Mouse (Mus musculus) ovary, postnatal 10 days (tissue): ENCODE results near the gene Ldb2.

Experiments used
- DNase-seq: peaks from one replicate; pipeline ENCODE4 v3.0.0; 2022; ENCODE audit warnings: low spot score

The Ldb2 gene

DNA sequence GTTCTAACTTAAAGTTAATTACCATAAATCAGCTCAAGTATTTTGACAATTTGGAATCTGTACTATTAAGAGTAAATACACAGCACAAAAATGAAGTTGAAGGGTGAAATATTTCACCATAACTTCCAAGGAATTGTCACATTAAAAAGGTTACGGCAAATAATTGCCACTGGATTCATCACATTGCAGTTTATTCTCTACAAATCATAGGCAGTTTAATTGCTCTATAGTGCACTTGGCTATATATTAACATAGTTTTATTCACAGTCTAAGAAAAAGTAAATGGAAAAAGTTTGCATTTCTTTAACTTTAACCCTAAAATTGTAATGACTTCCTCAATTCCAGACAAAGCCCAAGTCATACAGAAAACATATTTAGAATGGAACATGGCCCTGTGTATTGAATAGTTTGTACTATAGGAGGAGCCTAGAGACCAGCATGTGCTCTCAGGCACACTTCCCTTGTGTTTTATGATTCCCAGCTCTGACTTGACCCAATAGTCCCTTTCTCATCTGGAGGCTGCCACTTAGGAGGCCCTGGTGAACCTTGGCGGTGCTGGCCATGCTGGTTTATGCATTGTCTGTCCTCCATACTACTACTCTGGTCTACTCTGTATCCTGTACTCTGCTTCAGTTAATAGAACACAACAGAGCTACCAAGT, 255.9 kb downstream of the Ldb2 start:
- DNase-seq, result no peak

DNA sequence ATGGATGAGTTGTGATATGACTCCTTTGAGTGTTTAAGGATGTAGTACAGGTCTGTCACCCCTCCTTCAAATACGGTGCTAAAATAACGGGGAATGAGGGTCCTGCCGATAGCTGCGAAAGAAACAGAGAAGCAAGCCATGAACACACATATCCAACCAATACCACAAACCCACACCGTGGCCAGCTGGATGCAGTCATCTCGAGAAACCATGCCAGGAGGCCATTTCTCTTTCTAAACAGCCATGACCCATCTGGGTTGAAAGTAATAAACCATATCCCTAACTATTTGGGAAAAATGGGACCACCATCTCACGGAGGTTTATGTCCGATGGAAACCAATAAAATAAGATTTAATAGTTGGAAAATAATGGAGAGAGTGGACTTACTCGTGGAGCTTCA, 257.7 kb downstream of the Ldb2 start:
- no peak for DNase-seq

- no peak for DNase-seq
Measured at GRCm38 (mm10) chr5:44538687-44539086, 260.8 kb downstream of the Ldb2 start.

- DNase-seq, result no peak
Measured at GRCm38 (mm10) chr5:44538000-44538395, 261.5 kb downstream of the Ldb2 start.

DNA sequence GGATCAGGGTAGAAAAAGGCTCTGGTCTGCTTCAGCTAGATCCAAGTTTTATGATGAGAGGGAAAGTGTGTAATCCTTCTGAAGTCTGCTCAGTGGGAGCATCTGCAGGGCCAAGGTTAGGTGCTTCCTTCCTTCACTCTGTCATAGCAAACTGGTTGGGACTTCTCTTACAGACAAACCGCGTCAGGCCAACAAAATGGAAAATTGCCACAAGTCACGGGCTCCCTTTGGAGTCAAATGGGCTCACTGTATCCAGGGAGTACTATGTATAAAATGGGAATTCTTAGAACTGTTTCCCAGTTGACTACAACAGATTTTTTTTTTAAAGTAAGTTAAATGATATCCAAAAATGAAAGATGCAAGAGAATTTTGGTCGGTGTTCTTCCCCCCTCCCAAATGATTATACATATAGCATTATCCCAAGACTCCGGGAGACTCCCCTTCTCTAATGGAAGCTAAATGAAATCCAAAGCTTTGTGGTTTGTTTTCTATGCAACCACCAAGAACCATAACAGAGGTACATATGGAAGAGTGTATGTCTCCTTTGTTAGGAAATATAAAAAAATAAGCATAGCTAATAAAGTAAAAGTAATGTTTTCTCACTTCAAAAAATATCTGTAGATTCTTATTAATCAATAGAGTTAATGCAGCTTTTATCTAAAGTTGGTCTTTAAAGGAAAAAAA, 262.0 kb downstream of the Ldb2 start:
- DNase-seq, result no peak

DNA sequence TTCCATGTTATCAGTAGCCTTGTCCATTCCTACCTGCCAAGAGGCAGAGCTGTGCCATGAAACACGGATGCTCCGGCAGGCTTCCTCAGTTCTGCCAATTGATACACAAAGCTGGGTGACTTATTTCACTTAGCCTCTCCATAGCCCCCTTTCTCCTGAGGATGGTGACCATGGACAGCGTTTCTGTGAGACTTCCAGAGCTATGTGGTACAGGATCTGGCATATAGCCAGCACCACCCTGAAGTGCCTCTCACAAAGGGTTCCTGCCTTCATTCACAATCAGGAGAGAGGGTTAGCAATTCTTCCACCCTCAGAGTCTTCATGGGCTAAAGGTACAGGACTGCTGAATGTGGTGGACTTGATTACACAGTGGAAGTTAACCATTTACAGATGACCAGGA, 270.0 kb downstream of the Ldb2 start:
- no peak for DNase-seq

DNA sequence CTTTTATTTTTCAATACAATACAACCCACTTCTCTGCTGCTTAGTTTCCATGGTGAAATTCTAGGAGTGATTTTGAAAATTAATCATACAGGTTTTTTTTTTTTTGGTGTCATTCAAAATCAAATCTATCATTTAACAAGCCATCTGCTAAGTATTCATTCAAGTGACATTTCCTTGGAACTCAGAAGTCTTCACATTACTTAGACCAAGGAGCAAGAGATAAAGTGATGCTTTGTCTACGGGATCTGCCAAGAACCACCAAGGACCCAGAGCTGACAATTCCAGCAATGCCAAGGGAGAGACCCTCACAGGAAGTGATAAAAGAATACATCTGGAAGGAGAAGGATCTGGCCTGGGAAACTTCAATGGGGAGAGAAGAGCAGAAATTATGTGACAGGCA, 270.5 kb downstream of the Ldb2 start:
- no peak for DNase-seq

DNA sequence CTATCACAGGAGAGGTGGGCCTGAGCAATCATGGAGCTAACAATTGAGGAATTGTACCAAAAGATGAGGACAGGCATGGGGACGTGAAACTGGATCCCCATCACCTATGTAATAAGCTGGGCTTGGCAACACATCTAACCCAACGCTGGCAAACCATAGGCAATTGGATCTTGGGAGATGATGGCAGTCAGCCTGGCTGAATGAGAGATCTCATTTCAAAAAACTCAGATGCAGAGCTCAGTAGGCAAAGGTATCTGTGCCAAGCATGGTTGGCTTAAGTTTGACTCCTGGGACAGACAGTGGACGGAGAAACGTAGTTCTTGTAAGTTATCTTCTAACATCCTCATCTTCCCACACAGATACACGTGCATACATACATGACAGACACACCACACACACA, 294.3 kb downstream of the Ldb2 start:
- no peak for DNase-seq

DNA sequence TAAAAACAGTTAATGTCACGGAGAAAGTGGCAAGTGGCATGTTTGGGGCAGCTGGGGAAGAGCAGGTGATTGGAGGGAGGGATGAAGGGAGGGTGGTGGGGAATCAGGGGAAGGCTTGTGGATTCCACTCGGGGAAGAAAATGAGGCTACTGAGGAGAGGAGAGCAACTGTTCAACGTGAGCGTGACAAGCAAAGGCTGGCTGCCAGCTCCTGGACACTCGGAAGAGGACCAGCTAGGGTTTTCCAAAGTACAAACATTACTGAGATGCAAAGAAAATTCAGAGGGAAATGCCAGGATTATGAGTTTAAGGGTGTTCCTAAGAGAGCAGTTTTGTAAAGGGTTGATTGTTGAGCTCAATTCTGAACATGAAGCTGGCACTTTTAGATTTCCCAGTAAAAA, 294.7 kb downstream of the Ldb2 start:
- DNase-seq, result no peak

DNA sequence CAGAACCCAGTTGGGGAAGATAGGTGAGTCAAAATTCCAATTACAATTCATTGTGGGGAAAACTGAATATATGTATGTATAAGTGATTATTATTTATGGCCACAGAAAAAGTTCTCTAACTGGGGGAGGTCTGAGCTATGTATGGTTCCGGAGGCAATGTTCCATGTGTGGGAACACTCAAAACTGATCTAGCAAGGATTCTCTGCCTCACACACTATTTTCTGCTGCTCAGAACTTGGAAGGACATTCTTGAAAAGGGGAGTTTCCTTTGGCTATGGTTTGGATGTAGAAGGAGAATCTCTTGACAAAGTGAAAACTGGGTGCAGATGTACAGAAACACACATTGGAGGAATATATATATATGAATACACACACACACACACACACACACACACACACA, 301.3 kb downstream of the Ldb2 start:
- no peak for DNase-seq

DNA sequence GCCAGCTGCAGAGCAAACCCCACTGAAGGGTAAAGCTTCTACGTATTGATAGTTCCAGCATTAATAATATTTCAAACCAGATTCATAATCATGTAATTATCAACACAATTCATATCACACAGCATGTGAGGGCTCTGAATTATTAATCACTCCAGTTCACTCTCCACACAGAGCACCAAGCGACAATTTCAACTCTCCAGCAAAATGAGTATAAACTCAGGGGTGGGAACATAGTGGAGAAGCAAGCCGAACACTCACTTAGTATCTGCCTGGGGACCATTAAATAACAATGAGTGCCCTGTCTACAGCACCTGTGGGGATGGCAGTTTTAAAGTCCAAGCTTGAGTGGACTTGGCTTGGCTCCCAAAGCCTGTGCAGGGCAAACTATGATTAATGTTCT, 302.6 kb downstream of the Ldb2 start:
- no peak for DNase-seq

DNA sequence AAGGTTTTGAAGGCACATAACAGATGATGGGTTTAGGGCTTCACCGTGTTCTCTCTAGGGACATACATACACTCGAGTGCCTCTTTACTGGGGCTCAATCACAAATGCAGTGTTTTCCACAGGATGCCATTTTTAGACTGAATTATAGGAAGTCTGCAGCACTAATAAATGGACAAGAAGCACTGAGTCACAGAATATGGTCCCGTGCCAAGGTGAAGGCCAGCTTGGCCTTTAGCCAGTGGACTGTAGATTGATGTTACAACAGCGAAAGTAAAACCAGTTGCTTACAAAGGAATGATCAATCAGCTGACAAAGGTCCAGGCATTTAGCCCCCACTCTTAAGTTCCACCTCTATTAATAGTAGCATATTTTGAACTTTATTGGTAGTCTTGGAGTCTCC, 304.4 kb downstream of the Ldb2 start:
- no peak for DNase-seq

GRCm38 (mm10) chr5:44494133-44494532, 305.3 kb downstream of the Ldb2 start:
- no peak for DNase-seq

DNA sequence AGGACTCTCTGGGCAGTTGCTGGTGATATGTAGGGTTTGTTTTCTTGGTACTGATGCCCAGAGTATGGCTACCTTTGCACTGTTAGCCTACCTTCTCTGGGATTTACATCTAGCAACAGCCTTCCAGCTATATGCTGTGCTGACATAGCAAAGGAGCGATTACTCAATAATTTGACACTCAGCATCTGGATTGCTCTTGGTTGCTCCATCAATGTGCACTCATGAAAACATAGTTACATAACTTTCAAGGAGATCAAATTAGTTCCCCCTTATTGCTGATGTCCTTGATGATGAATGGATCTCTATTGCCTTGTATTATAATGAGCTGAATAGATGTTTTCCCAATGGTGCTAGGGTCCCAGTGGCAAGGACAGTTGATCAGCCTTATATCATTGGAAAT, 308.0 kb downstream of the Ldb2 start:
- no peak for DNase-seq

- DNase-seq, result no peak
Measured at GRCm38 (mm10) chr5:44490462-44490861, 309.0 kb downstream of the Ldb2 start.

GRCm38 (mm10) chr5:44483426-44484106, 315.9 kb downstream of the Ldb2 start:
- no peak for DNase-seq

GRCm38 (mm10) chr5:44481406-44481805, 318.1 kb downstream of the Ldb2 start:
- no peak for DNase-seq

DNA sequence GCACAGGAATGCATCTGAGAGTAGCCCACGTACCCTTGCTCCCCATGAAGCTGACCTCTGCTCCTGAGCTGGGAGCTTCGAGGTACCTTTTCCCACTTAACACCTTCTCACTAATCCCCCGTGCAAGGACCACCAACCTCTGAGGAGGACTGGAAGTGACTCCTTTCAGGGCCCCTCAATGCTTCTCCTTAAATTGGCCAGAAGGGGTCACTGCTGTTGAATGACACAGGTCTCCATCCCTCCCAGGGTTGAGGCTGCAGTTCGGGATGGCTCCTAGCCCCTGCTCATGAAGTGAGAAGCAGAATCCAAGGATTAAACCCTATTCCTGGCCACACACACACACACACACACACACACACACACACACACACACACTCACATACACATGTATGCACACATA, 323.1 kb downstream of the Ldb2 start:
- no peak for DNase-seq

DNA sequence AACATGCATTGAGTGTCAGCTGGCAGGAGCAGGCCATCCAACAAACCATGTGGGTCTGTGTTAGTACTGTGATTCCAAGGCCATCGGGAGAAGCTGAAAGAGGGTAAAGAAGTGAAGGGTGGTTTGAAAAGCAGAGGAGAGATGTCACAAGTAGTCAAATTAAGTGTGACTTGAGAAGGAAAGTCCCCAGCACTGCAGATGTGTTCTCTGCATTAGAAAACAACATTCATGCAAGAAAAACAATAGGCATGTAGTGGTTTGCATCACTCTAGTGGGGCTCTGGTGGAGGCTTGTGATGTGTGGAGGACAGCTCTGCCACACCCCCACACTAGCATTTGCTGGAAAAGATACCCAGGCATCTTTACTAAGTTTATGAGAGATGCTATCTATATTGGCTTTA, 323.9 kb downstream of the Ldb2 start:
- no peak for DNase-seq

GRCm38 (mm10) chr5:44473857-44474762, 325.4 kb downstream of the Ldb2 start:
- no peak for DNase-seq

- DNase-seq, result no peak
Measured at GRCm38 (mm10) chr5:44465238-44465637, 334.2 kb downstream of the Ldb2 start.
